Mouse (Mus musculus) urinary bladder, adult 2 months (tissue): ENCODE measurements around the gene Adh1. TPM values are rescaled to one million over a fixed set of nuclear protein-coding genes. Genes with fewer than 3 reads are reported as not detected.

Source experiments
- polyA plus RNA-seq: library from polyadenylated mRNA; depleted of rRNA; stranded (reverse); fragments of >200 nt; gene quantifications from 2 replicates; pipeline ENCODE4 v1.2.3, GENCODE M21; 2012; rRNA removed

Gene Adh1
- polyA plus RNA-seq, 1 experiment, result 825 TPM

Other genes with a start within 250 kb of the Adh1 start
- gene 1110002E22Rik, start 195.9 kb upstream of the Adh1 start, polyA plus RNA-seq, result 0.03 and 0.10 TPM in 2 replicates
- 0.04 and 0.10 TPM in 2 replicates for gene Gm5105, start 193.6 kb upstream of the Adh1 start, polyA plus RNA-seq
- 5.3 and 7.5 TPM in 2 replicates for gene Trmt10a, start 117.5 kb upstream of the Adh1 start, polyA plus RNA-seq
- gene Mttp, start 116.0 kb upstream of the Adh1 start, polyA plus RNA-seq, result 4.8 and 5.0 TPM in 2 replicates
- gene 4930579F01Rik, start 67.2 kb upstream of the Adh1 start, polyA plus RNA-seq, result 0.03 TPM in 1 of 2 replicates, not detected in the other
- 19.4 and 28.9 TPM in 2 replicates for gene Adh7, start 43.2 kb upstream of the Adh1 start, polyA plus RNA-seq
- 0.32 and 0.54 TPM in 2 replicates for gene Adh6a, start 52.3 kb downstream of the Adh1 start, polyA plus RNA-seq
- gene Adh6b, start 80.8 kb downstream of the Adh1 start, polyA plus RNA-seq, result 0.12 and 0.26 TPM in 2 replicates
- not detected in 2 replicates for gene Adh4, start 154.5 kb downstream of the Adh1 start, polyA plus RNA-seq
- 91.0 and 96.9 TPM in 2 replicates for gene Adh5, start 182.1 kb downstream of the Adh1 start, polyA plus RNA-seq
- 43.1 and 46.9 TPM in 2 replicates for gene Metap1, start 228.5 kb downstream of the Adh1 start, polyA plus RNA-seq